Mouse (Mus musculus) kidney, postnatal 14 days (tissue): ENCODE data around the gene Gstp1.
"Not testable (repeated sequence)": the region's sequence is repeated elsewhere in the genome, so short reads cannot be mapped to it uniquely, and the experiment has no call there.

ENCODE experiments used
- DNase-seq: peaks from one replicate; pipeline ENCODE4 v3.0.0; 2022; ENCODE audit warnings: mixed read lengths

Gstp1 gene

GRCm38 (mm10) chr19:4037788-4038232, at the start of gene Gstp1:
Gene Gstp1, minus strand, starts transcription at chr19:4037985.
- DNase-seq = peak; percentile 90

GRCm38 (mm10) chr19:4087090-4087489, 49.3 kb upstream of the Gstp1 start:
- no peak for DNase-seq

- no peak for DNase-seq
Measured at GRCm38 (mm10) chr19:4086156-4086555, 48.4 kb upstream of the Gstp1 start.

DNA sequence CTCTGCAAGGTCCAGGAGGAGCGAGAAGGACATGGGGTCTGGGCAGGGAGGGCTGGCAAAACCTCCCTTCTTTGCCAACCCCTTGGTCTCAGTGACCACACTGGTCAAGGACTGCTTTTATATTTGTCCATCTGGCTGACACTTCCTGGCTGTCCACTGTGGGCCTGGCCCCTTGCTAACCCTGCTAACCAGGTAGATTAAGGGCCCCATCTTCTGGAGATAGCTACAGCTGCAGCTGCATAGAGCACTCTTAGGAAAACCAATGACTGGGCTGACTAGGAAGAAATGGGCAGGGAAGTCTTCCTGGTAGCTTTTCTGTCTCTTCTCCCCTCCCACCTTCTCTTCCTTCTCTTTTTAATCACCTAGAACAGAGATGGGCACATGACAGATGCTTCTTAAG, 47.2 kb upstream of the Gstp1 start:
- DNase-seq = peak; percentile 47

- DNase-seq = no peak
Measured at GRCm38 (mm10) chr19:4083826-4084225, 46.0 kb upstream of the Gstp1 start.

DNA sequence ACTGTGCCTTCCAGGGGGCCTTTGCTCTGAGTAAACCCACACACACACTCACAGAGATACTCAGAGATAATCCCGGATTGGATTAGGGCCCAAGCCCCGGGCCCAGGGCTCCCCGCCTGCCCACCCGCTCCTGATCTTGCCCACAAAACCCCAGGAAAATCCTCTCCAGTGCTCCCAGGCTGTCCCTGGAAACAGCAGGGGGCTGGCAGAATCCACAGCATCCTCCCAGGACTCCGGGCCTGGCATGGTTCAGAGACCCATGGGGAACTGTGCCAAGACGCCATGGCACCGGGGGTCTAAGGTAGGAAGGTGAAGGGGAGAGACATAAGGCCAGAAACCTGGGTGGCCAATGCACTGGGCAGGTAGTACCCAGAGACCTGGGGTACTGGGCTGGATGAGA, 45.5 kb upstream of the Gstp1 start:
- DNase-seq = no peak

- no peak for DNase-seq
Measured at GRCm38 (mm10) chr19:4082219-4082965, 44.6 kb upstream of the Gstp1 start.

- DNase-seq = no peak
Measured at GRCm38 (mm10) chr19:4081394-4081793, 43.6 kb upstream of the Gstp1 start, which contains the start of gene Cabp2. Gene Cabp2, plus strand, starts transcription at chr19:4081578.

DNA sequence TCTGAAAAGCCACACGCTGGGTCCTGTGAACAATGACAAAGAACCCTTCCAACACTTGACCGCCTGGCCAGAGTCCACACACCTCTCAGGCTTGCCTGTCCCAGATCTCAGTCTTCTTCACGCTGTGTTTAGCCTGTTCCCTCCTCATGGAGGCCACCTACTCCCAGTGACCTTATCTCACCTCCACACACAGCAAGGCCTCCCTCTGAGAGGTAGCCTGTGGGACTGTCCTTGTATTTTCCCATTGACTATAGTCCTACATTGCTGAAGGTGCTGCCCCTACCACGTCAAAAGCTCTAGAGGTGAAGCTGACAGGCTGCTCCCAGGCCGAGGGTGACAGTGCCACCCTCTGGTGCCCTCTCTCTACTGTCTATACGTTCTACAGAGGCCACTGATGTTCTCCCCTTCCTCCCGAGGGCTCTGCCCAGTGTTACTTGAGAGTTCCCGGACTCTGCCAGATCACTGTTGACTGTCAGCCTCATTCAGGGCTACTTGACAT, 42.8 kb upstream of the Gstp1 start:
- no peak for DNase-seq

DNA sequence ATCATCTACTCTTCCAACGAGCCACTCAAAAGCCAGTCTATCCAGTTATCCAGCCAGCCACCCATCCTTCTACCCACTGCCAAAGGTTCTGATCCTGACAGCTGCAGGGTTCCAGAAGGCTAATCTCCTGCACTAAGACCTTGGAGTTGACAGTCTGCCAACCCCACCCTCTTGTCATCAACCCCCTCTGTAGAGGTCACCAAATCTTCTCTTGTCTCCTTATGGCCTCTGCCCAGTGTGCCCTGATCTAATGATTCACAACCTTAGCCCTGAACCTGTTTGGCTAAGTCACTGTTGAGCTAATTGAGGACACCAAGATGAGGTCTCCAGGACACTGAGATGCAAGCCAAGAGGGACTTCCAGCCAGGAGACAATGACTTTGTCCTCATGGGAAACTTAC, 41.8 kb upstream of the Gstp1 start:
- DNase-seq = no peak

DNA sequence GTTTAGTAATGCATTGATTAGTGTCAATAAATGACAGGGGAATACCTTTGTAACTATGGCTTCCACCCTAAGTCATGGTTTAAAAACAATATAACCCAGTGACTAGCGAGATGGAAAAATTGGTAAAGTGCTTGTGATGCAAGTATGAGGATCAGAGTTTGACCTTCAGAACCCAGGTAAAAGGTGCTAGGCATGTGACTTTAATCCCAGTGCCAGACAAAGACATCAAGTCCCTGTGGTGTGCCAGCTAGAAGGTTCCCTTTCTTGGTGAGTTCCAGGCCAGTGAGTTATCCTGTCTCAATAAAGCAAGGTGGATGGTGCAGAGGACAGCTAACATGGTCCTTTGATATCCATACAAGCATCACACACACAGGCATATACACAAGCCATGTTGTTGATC, 37.7 kb upstream of the Gstp1 start:
- DNase-seq = no peak

GRCm38 (mm10) chr19:4072706-4073424, 35.1 kb upstream of the Gstp1 start:
- no peak for DNase-seq

DNA sequence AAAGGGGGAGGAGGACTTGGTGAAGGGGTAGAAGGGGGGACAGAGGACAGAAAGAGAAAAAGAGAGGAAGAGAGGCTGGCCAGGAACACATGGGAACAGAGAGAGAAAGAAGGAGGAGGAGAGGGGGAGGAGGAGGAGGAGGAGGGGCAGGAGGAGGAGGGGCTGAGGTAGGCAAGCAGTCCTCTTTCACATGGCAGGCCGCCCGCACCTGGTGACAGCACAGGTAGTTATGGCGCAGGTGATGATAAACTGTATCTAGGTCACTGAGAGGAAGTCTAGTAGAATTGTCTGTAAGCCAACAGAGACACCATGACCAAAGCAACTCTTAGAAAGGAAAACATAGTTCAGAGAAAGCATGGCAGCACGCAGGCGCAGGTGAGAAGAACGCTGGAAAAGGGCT, 33.6 kb upstream of the Gstp1 start:
- DNase-seq = no peak

DNA sequence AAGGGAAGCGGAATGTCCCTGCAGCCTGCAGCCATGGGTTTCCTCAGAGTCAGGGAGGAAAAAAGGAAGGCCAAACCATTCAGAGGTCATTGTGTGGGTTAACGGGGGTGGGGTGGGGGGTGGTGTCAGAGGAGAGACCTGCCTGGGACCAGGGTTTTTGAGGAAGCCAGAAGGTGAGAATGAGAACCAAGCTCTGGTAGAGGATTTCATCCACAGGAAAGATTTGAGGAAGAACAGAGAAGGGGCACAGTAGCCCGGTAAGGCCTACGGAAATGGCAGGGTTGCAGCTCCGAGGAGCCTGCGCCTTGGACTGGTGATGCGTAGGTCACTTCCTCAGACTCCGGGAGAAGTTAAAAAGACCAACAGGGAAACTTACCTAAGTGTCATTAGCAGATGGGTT, 33.0 kb upstream of the Gstp1 start:
- no peak for DNase-seq

DNA sequence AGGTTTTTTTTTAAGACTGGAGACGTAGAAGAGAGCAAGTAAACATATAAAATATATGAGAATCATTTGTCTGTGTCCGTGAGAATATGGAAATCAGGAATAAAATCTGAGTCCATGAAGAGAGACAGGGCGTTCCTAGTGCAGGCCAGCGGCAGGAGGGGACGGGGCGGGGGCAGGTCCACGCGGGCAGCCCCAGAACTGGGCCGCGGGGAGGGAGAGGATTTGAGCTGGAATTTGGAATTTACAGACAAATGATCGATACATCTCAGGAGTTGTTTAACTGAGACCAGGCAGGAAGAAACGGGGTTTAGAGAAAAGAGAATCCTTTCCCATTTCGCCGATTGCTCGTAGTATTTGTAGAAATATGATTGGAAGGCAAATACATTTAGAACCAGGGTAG, 32.5 kb upstream of the Gstp1 start:
- no peak for DNase-seq

GRCm38 (mm10) chr19:4068717-4069410, 31.1 kb upstream of the Gstp1 start:
- DNase-seq = no peak

DNA sequence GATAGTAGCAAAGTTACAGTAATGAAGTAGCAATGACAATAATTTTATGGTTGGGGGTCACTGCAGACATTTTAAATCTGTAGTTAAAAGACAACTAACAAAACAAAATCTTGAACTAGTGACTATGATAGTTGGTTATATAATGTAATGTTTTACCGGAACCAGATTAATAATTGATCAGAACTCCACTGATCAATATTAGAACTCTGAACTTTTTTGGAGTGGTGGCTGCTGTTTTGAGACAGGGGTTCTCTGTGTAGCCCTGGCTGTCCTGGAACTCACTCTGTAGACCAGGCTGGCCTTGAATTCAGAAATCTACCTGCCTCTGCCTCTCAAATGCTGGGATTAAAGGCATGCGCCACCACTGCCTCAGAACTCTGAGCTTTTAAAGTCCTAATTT, 30.5 kb upstream of the Gstp1 start:
- DNase-seq = not testable (repeated sequence)

DNA sequence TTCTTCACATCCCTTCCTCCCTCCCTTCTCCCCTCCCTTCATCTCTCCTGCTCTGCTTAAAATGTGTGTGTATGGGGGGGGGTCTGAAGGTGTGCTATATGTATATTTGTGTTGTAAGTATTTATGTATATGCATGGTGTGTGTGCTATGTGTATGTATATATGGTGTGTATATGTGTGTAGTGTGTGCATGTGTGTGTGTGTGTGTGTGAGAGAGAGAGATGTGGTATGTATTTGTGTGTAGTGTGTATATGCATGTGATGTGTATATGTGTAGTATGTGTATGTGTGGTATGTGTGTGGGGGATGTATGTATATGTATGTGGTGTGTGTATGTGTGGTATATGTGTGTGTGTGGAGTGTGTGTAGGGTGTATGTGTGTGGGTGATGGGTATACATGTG, 29.1 kb upstream of the Gstp1 start:
- no peak for DNase-seq

- no peak for DNase-seq
Measured at GRCm38 (mm10) chr19:4066280-4066679, 28.5 kb upstream of the Gstp1 start.

DNA sequence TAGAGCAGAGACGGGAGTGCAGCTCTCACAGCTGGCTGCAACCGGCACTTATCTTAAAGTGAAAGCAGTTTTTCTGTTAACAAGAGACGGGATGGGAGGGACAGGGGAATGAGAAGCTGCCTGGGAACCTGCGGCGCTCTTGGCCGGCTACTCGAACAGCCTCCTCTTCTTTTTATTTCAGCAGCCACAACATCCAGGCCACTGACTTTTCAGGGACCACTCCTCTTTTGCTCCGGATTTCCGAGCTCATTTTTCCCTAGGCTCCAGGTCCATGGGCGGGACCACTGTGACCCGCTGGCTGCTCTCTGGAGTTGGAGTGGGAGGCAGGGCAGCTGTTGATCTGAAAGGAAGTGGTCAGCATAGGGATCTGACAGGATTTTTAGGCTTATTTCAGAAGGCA, 26.7 kb upstream of the Gstp1 start:
- DNase-seq = not testable (repeated sequence)

DNA sequence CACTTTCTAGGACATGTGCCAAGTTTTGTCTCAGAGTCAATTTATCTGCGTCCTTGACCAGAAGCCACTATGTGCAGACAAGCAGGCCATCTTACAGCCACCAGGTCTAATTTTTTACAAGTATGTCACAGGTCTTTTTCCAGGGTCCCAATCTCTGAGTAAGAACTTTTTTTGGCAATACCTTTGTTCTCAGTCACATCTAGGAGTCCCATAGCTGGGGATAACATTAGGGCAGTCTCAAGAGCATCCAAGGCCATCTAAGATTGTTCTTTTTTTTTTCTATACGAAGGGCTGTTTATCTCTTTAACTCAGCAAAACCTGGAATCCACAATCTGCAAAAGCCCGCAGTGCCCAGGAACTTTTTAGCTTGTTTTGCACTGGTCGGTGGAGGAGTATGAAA, 25.6 kb upstream of the Gstp1 start:
- DNase-seq = not testable (repeated sequence)

DNA sequence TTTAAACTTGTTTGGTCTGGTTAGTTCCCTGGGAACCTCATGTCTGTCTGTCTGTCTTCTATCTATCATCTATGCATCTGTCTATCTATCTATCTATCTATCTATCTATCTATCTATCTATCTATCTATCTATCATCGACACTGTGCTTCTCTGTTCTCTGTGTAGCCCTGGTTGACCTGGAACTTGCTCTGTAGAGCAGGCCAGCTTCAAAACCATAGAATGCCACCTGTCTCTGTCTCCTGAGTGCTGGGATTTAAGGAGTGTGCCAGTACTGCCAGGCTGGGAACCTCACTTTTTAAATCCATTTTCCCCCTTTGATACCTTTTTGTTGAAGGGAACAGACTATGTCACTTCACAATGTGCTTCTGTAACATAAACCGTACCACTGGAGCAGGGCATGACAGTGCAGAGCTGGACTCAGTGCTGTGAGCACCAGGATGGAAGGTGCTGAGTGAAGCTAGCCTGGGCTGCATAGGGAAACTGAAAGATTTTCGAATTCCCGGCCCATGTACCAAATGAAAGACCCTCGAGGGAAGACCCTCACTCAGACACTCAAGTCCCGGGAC, 23.2 kb upstream of the Gstp1 start:
- no peak for DNase-seq
